Mouse (Mus musculus): ENCODE measurements around the gene Cyp4b1.
"Not testable (repeated sequence)": the region's sequence is repeated elsewhere in the genome, so short reads cannot be mapped to it uniquely, and the experiment has no call there.

GRCm38 (mm10) chr4:115600611-115601010, 46.9 kb downstream of the Cyp4b1 start, which contains the start of gene Cyp4a32:
- TF ChIP-seq CTCF (conservative IDR thresholded peaks at IDR 0.05; ENCODE audit: insufficient read depth, insufficient read length, low read depth, low read length); POLR2A (IDR thresholded peaks at IDR 0.05; ENCODE audit: low read depth, low read length): not testable (repeated sequence)
